Mouse (Mus musculus) cerebellum, adult 9-11 months (tissue): ENCODE results near the gene Trim7.
"Not testable (repeated sequence)": the region's sequence is repeated elsewhere in the genome, so short reads cannot be mapped to it uniquely, and the experiment has no call there.

ENCODE experiments used
- DNase-seq: peaks from one replicate; pipeline ENCODE4 v3.0.0; 2022

Trim7 gene

DNA sequence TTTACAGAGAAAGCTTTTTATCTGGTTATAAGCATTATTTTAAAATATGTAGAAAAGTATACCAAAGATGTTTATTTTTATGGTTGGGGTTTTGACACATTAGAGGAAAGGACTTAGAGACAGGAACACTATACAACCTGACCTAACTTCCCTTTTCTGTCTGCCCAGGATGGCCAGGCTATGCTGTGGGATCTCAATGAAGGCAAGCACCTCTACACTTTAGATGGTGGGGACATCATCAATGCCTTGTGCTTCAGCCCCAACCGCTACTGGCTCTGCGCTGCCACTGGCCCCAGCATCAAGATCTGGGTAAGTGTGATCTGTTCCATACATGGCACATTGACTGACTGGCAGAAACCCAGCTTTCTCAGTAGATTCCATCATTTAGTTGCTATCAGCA is 22.0 kb upstream of the Trim7 start:
- DNase-seq = no peak

DNA sequence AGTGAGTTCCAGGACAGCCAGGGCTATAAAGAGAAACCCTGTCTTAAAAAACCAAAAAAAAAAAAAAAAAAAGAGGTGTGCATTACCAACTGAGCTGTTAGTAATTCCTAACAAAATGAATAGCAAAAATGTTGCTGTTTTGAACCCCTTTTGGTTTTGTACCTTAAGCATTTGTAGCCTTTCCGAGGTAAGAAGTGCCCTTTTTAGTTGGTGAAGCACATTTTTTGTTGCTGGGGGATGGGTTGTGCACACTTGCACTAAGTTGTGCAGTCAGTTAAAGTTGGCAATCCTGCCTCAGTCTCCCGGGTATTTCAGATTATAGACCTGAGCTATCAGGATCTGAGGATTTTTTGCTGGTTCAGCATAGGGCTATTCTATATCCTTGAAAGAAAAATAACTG is 21.0 kb upstream of the Trim7 start:
- DNase-seq = no peak

DNA sequence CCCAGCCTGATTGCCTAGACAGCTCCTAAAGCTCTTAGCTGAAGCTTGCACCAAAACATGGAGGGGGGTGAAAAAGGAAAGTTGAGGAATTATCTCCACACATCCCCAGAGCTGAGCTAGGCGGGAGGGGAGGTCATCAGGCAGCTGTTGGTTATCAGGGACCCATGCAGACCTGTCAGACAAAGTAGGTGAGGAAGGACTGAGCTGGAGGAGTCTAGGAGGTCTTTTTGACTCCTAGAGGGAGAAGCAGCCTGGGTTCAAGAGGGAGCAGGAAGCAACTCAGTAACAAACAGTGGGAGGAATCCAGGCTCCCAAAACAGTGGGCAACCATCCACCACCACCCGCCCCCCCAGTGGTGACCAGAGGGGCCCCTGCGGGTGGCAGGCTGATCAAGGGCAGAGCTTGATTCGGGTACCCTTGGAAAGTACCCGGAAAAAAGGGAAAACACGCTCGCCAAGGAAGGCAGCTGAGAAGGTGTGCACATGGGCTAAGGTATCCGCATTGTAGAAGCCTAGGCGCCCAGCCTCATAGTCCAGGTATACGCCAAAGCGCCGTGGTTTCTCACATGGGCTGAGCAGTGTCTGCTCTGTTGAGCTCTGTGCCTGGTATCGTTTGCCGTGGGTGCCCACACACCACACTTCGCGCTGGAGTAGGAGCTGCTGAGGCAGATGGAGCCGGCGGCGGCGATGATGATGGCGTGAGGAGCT is 18.9 kb upstream of the Trim7 start:
- no peak for DNase-seq

DNA sequence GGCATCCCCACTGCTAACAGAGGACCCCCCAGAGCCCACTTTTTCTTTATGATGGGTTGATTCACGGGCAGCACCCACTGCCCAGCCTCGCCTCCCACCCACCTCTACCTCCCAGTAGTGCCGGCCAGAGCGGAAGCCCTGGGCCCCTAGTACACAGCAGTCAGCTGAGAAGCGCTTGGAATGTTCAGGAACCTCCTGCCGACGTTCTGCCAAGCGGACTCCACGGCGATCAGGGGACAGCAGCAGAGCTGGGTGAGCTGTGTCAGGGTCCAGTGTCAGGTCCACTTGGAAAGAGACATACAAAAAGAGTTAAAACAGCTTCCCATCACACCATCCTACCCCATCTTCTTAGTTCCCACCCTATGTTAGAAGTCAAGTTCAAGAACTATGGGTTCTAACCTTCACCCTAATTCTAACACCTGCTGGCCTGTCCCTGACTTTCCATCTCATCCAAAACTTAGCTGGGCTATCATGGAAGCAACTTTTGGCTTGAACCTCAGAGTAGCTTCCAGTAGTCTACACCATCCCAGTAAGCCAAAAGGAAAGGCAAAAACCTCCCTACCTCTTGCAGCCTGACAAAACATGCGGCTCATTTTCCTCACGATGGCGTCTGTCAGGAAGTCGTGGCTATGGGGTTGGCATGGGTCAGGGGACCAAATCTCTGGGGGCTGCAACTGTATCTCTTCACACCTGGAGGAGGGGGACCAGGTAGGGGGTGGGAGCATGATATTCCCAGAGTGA is 18.2 kb upstream of the Trim7 start:
- DNase-seq = no peak

- no peak for DNase-seq
Observed at GRCm38 (mm10) chr11:48808304-48808646, 17.7 kb upstream of the Trim7 start.

DNA sequence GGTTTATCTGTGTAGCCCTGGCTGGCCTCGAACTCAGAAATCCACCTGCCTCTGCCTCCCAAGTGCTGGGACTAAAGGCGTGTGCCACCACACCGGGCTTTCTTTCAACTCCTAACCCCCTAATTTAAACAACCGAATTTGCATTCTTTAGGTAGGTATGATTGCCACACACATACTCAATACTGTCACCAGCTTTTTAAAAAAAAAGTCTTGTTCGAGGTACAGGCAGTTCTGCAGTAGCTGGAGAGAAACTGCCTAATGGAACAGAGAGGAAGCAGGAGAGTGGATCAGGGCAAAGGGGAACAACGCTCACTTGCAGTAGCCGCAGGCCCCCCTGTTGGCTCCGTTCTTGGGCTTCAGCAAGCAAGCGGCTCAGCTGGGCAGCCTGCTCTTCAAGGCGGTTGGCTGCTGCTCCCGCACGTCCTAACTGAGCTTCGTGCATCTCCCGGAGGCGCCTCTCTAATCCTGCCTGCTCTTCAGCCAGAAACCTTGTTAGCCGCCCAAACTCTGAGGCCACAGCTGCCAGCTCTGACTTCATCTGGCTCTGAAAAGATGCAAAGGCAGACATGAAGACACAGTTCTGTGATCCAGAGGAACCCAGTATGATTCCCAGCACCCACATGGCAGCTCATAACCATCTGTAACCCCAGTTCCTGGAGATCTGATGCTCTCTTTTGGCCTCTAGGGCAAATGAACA is 17.1 kb upstream of the Trim7 start:
- DNase-seq = no peak

GRCm38 (mm10) chr11:48809434-48809830 is 16.5 kb upstream of the Trim7 start:
- no peak for DNase-seq

GRCm38 (mm10) chr11:48810142-48810541 is 15.8 kb upstream of the Trim7 start:
- DNase-seq = no peak

DNA sequence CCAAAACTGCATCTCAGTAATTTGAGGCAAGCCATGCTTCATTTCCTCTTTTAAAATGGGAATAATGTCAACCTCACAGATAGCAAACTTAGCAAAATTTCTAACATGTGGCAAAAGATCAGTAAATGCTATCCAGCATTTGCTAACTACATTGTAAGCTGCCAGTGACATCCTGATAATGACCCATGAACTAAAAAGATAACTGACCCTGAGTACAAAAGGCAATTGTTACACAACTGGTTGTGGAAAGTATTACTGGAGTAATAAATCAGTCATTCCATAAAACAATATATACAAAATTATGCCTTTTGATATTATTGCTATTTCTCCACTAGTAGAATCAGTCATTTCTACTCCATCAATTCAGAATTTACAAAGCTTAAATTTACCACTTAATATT is 12.2 kb upstream of the Trim7 start:
- no peak for DNase-seq

- DNase-seq = no peak
Observed at GRCm38 (mm10) chr11:48815851-48816250, 10.1 kb upstream of the Trim7 start.

- peak; percentile 86 for DNase-seq
Observed at GRCm38 (mm10) chr11:48816281-48816781, 9.6 kb upstream of the Trim7 start.

- DNase-seq = peak; percentile 100
Observed at GRCm38 (mm10) chr11:48816800-48817665, 8.9 kb upstream of the Trim7 start, which contains the start of gene Trim41. TSS of gene Trim41 (minus strand) at chr11:48817353.

DNA sequence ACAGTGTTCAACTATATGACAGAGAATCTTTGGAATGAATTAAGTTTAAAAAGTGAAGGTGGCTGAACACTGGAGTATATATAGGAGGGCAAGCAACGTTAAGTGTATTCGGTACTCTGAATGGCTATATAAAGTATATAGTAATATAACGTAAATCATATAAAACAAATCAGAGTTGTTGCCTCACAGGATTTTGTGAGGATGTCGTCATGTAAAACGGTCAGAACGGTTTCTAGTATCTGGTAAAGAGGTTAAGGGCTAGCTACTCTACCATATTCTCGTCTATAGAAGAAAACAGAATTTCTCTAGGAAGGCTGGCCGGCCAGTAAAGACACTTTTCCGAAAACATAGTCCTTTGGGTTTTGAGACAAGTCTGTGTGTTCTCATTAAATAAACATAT is 8.1 kb upstream of the Trim7 start:
- DNase-seq = no peak

DNA sequence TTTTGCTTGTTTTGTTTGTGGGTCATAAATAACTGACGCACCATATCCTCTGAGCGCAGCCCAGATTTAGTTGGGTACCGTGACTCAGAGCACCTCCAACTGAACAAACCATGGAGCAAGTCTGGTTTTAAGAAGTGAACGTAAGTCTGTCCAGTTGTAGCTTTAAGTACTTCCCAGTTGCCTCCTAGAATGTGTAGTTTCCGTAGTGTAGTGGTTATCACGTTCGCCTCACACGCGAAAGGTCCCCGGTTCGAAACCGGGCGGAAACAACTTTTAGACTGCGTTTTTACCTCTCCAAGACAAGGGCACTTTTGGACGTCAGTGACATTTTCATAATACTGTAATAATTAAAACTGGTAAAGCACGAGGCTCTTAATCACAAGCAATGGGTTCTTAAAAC is 7.6 kb upstream of the Trim7 start:
- DNase-seq = peak; percentile 85

DNA sequence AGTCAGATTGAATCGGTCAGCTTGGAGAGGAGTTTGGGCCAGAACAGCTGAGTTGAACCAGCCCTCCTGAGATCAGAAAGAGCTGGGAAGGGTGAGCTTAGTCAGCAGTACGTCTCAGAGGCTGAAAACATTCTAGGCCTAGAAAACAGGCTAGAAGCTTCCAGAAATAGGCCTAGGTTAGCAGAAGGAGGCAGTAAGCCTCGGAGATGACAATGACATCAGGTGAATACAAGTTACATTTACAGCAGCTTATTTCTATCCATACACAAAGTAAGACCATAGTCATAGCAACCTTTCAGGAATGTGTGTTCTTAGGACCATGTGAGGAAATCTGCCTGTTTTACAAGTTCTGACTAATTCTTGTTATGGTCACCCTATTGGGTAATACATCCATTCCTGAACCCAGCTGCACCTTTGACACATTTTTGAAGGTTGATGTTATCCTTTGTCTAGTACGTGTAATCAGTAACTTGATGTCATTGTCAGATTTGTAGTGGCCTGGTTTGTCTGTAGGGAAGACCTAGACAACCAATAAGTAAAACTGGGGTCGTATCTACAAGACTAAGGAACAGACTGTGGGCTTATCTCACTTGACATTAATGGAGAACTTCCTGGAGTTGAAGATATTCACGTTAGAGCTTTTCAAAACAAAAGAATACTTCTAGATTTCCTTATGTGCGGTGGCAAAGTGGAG is 6.2 kb upstream of the Trim7 start:
- no peak for DNase-seq

GRCm38 (mm10) chr11:48820308-48820674 is 5.6 kb upstream of the Trim7 start:
- DNase-seq = no peak

- not testable (repeated sequence) for DNase-seq
Observed at GRCm38 (mm10) chr11:48821299-48821698, 4.6 kb upstream of the Trim7 start.

DNA sequence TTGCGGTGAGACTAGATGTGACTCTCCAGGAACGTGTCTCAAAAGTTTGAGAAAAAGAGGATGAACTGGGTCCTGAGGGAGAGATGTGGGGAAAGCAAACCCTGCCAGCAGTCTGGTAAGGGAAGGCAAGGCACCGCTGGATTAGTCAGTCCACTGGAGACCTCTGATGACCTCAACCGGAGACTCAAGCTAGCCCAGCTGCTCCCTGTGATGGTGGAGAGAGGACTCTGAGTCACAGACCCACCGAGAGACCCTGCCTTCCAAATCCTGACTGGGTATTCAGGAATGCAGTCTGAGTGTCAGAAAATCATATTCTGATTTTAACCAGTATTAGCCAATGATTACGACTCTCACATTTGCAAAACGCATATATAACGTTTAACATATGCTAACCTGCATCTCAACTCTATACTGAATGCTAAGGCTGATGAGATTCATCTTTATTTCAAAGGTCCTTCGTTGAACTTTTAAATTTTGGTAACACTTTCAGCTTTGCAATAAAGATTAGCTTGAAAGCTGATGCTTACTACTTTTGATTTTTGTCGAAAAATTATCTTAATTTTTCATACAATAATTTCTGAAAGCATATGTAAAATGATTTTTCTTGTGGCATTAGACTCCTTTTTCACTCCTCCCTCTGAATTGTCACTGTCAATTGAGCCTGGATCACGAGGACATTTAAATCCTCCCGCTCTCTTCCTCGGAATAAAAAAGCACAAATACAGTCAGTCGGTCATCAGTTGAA is 3.0 kb upstream of the Trim7 start:
- DNase-seq = no peak

- DNase-seq = peak; percentile 62
Observed at GRCm38 (mm10) chr11:48823536-48823972, 2.4 kb upstream of the Trim7 start.

DNA sequence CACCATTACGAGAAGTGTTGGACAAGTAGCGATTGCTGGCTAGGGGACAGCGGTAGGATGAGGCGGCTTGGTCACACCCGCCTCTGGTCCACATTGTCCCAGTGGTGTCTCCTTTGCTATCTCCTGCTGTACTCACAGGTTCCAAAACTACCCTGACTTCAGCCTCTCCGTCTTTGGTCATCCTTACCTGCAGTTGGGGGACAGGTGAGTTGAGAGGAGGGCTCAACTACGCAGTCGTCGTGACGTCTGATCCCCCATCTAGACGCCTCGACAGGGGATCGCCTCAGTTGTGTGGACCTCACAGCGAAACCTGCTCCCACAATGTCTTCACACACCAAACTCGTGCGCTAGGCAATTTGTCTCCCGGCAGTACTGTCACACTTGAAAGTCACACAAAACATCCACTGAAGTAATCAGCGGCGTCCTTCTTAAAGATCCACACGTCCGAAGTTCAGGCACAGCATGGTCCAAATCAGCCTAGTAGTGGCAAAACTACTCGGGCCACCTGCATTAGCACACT is 1.6 kb upstream of the Trim7 start:
- no peak for DNase-seq

GRCm38 (mm10) chr11:48826752-48827096 is 784 bp downstream of the Trim7 start:
- DNase-seq = no peak
